Mouse (Mus musculus): Measurements from ENCODE around the gene Myo16. TPM values are rescaled to one million over a fixed set of nuclear protein-coding genes. Genes with fewer than 3 reads are reported as not detected.

The Myo16 gene
- total and polyA plus RNA-seq, 3 experiments, result not detected

DNA sequence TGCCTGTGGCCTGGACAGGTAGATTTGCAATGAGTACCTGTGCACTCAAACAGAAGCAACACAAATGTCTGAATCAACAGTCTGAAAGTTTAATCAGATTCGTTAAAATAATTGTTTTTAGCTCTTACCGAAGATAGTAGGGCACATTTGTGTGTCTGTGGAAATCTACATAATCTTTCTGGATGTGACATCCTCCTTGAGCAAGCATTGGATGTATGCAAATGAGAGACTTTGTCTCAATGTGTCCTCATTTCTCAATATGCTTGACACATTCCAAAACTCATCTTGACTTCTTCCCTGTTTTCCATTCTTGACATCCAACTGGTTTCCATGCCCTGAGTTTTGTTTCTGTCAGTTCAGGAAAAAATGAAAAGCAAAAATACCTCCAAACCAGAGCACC, 80.8 kb downstream of the Myo16 start:
- Histone ChIP-seq H3K36me3 (ENCODE audit: control insufficient read depth in 1 of 2, insufficient read depth in 2 of 2, low read length in 2 of 2) (no peaks in the 10 kb centered on the region), H3K9me3 (replicated peaks; ENCODE audit: insufficient read depth, low read length) (no peaks in the 10 kb centered on the region), H3K4me3 (ENCODE audit: control insufficient read depth in 1 of 2, insufficient read depth in 1 of 2, low read depth in 2 of 2, low read length in 2 of 2) (no peak overlapping the region), H3K9ac (ENCODE audit: control insufficient read depth, low read depth, low read length, poor library complexity, severe bottlenecking) (no peak overlapping the region), H3K27me3 (ENCODE audit: control insufficient read depth in 1 of 2, insufficient read depth in 2 of 2, low read length in 2 of 2) (no peaks in the 10 kb centered on the region), H3K4me1 (ENCODE audit: control insufficient read depth in 1 of 2, insufficient read depth in 2 of 2, low read length in 2 of 2) (no peaks in the 10 kb centered on the region), H3K27ac (ENCODE audit: control insufficient read depth, low read depth, low read length) (no peak overlapping the region), H3K79me2 (ENCODE audit: control insufficient read depth, insufficient read depth, low read length, poor library complexity) (no peaks in the 10 kb centered on the region)
- DNase-seq (ENCODE audit: low read depth, low spot score), result no peak
- TF ChIP-seq CHD1 (IDR thresholded peaks at IDR 0.05; ENCODE audit: low read depth, low read length), result no peak
- TF ChIP-seq BHLHE40 (IDR thresholded peaks at IDR 0.05; ENCODE audit: borderline replicate concordance, low read depth, low read length), result no peak
- TF ChIP-seq ELF1 (IDR thresholded peaks at IDR 0.05; ENCODE audit: low read depth, low read length), result no peak
- no peak for TF ChIP-seq TCF12 (IDR thresholded peaks at IDR 0.05; ENCODE audit: low read depth, low read length)
- no peak for TF ChIP-seq RCOR1 (IDR thresholded peaks at IDR 0.05; ENCODE audit: low read depth, low read length)
- TF ChIP-seq JUND (IDR thresholded peaks at IDR 0.05; ENCODE audit: low read depth, low read length), result no peak
- no peak for TF ChIP-seq ETS1 (IDR thresholded peaks at IDR 0.05; ENCODE audit: low read depth, low read length)
- TF ChIP-seq MXI1 (IDR thresholded peaks at IDR 0.05; ENCODE audit: low read depth, low read length), result no peak
- no peak for TF ChIP-seq CHD2 (IDR thresholded peaks at IDR 0.05; ENCODE audit: low read length)
- TF ChIP-seq UBTF (IDR thresholded peaks at IDR 0.05; ENCODE audit: borderline replicate concordance, insufficient read depth, low read depth, low read length), result no peak
- TF ChIP-seq USF2 (IDR thresholded peaks at IDR 0.05; ENCODE audit: borderline replicate concordance in 1 of 2, insufficient read depth in 1 of 2, low read depth in 1 of 2, low read length in 2 of 2), result no peak
- TF ChIP-seq ZMIZ1 (IDR thresholded peaks at IDR 0.05; ENCODE audit: low read depth, low read length), result no peak
- no peak for TF ChIP-seq TBP (IDR thresholded peaks at IDR 0.05; ENCODE audit: low read depth, low read length)
- TF ChIP-seq HCFC1 (IDR thresholded peaks at IDR 0.05; ENCODE audit: low read depth, low read length), result no peak
- no peak for TF ChIP-seq ZKSCAN1 (IDR thresholded peaks at IDR 0.05; ENCODE audit: low read depth, low read length)
- TF ChIP-seq NELFE (IDR thresholded peaks at IDR 0.05; ENCODE audit: low read depth, low read length), result no peak
- TF ChIP-seq MAFK (IDR thresholded peaks at IDR 0.05; ENCODE audit: borderline replicate concordance, low read depth, low read length), result no peak

GRCm38 (mm10) chr8:10243344-10243743, 89.6 kb downstream of the Myo16 start:
- Histone ChIP-seq H3K36me3 (ENCODE audit: control insufficient read depth in 1 of 2, insufficient read depth in 2 of 2, low read length in 2 of 2) (no peaks in the 10 kb centered on the region), H3K9me3 (replicated peaks; ENCODE audit: insufficient read depth, low read length) (no peaks in the 10 kb centered on the region), H3K27ac (ENCODE audit: control insufficient read depth, low read depth, low read length) (no peak overlapping the region), H3K9ac (ENCODE audit: control insufficient read depth, low read depth, low read length, poor library complexity, severe bottlenecking) (no peak overlapping the region), H3K4me3 (ENCODE audit: control insufficient read depth in 1 of 2, insufficient read depth in 1 of 2, low read depth in 2 of 2, low read length in 2 of 2) (no peak overlapping the region), H3K79me2 (ENCODE audit: control insufficient read depth, insufficient read depth, low read length, poor library complexity) (no peaks in the 10 kb centered on the region), H3K27me3 (ENCODE audit: control insufficient read depth in 1 of 2, insufficient read depth in 2 of 2, low read length in 2 of 2) (no peaks in the 10 kb centered on the region), H3K4me1 (ENCODE audit: control insufficient read depth in 1 of 2, insufficient read depth in 2 of 2, low read length in 2 of 2) (no peaks in the 10 kb centered on the region)
- no peak for TF ChIP-seq MXI1 (IDR thresholded peaks at IDR 0.05; ENCODE audit: low read depth, low read length)
- no peak for TF ChIP-seq SIN3A (IDR thresholded peaks at IDR 0.05; ENCODE audit: low read length)
- no peak for TF ChIP-seq ZMIZ1 (IDR thresholded peaks at IDR 0.05; ENCODE audit: low read depth, low read length)
- no peak for TF ChIP-seq KAT2A (conservative IDR thresholded peaks at IDR 0.05; ENCODE audit: low read depth, low read length)
- no peak for TF ChIP-seq GATA1 (IDR thresholded peaks at IDR 0.05; ENCODE audit: low read depth, low read length)
- TF ChIP-seq RCOR1 (IDR thresholded peaks at IDR 0.05; ENCODE audit: low read depth, low read length), result no peak
- no peak for TF ChIP-seq SMC3 (IDR thresholded peaks at IDR 0.05; ENCODE audit: low read depth, low read length)
- no peak for TF ChIP-seq TAL1 (IDR thresholded peaks at IDR 0.05; ENCODE audit: low read length)
- no peak for TF ChIP-seq ZC3H11A (IDR thresholded peaks at IDR 0.05; ENCODE audit: low read depth, low read length)
- no peak for DNase-seq (ENCODE audit: low read depth, low spot score)
